Mouse (Mus musculus): ENCODE data around the gene Eml5. TPM values are rescaled to one million over a fixed set of nuclear protein-coding genes. Genes with fewer than 3 reads are reported as not detected.

Eml5 gene
- polyA plus RNA-seq, 1 experiment from 2014 or later = 5.4 TPM

- Histone ChIP-seq H3K27me3 (replicated peaks) (no peaks in the 10 kb centered on the region), H3K4me1 (replicated peaks) (peaks cover 15% of the 10 kb centered on the region), H3K4me2 (no peak overlapping the region), H3K27ac (ENCODE audit: poor library complexity, severe bottlenecking) (no peak overlapping the region), H3K36me3 (no peaks in the 10 kb centered on the region), H3K4me3 (no peak overlapping the region), H3K9ac (no peak overlapping the region), H3K9me3 (replicated peaks) (no peaks in the 10 kb centered on the region)
- ATAC-seq (ENCODE audit: insufficient number of reproducible peaks, low FRiP score) = no peak
- 59% methylated on average over 2 of the region's 2 CpGs for WGBS
Measured at GRCm38 (mm10) chr12:98834879-98835278, 66.4 kb downstream of the Eml5 start.

GRCm38 (mm10) chr12:98833901-98834300 is 67.4 kb downstream of the Eml5 start:
- Histone ChIP-seq H3K36me3 (no peaks in the 10 kb centered on the region), H3K9me3 (replicated peaks) (no peaks in the 10 kb centered on the region), H3K4me2 (no peak overlapping the region), H3K4me3 (no peak overlapping the region), H3K4me1 (replicated peaks) (peaks cover 15% of the 10 kb centered on the region), H3K27me3 (replicated peaks) (no peaks in the 10 kb centered on the region), H3K27ac (ENCODE audit: poor library complexity, severe bottlenecking) (no peak overlapping the region), H3K9ac (no peak overlapping the region)
- 83% methylated on average over 1 of the region's 1 CpGs for WGBS
- no peak for ATAC-seq (ENCODE audit: insufficient number of reproducible peaks, low FRiP score)

GRCm38 (mm10) chr12:98832929-98833598 is 68.2 kb downstream of the Eml5 start:
- 84% methylated on average over 8 of the region's 8 CpGs for WGBS
- H3K27ac ChIP-seq (ENCODE audit: poor library complexity, severe bottlenecking) = no peak overlapping the region
- no peak for ATAC-seq (ENCODE audit: insufficient number of reproducible peaks, low FRiP score)
- H3K27me3 ChIP-seq (replicated peaks) = no peaks in the 10 kb centered on the region
- H3K9ac ChIP-seq = no peak overlapping the region
- no peaks in the 10 kb centered on the region for H3K36me3 ChIP-seq
- H3K4me1 ChIP-seq (replicated peaks) = peaks cover 15% of the 10 kb centered on the region
- H3K4me3 ChIP-seq = no peak overlapping the region
- no peaks in the 10 kb centered on the region for H3K9me3 ChIP-seq (replicated peaks)
- no peak overlapping the region for H3K4me2 ChIP-seq

GRCm38 (mm10) chr12:98831122-98831521 is 70.2 kb downstream of the Eml5 start:
- peaks cover 15% of the 10 kb centered on the region for H3K4me1 ChIP-seq (replicated peaks)
- ATAC-seq (ENCODE audit: insufficient number of reproducible peaks, low FRiP score) = no peak
- WGBS = 81% methylated on average over 7 of the region's 7 CpGs
- no peaks in the 10 kb centered on the region for H3K9me3 ChIP-seq (replicated peaks)
- H3K36me3 ChIP-seq = peaks cover 2% of the 10 kb centered on the region; the same call in 1 of the 2 replicates
- no peak overlapping the region for H3K27ac ChIP-seq (ENCODE audit: poor library complexity, severe bottlenecking)
- H3K4me2 ChIP-seq = no peak overlapping the region
- no peak overlapping the region for H3K9ac ChIP-seq
- H3K27me3 ChIP-seq (replicated peaks) = no peaks in the 10 kb centered on the region
- H3K4me3 ChIP-seq = no peak overlapping the region

GRCm38 (mm10) chr12:98820781-98821180 is 80.5 kb downstream of the Eml5 start:
- Histone ChIP-seq H3K27me3 (replicated peaks) (no peaks in the 10 kb centered on the region), H3K9me3 (replicated peaks) (no peaks in the 10 kb centered on the region)
- WGBS = 83% methylated on average over 2 of the region's 2 CpGs

GRCm38 (mm10) chr12:98804078-98804748 is 97.1 kb downstream of the Eml5 start:
- Histone ChIP-seq H3K9ac (no peak overlapping the region), H3K4me1 (replicated peaks) (peaks cover 7% of the 10 kb centered on the region; the same call in 1 of the 2 replicates), H3K9me3 (replicated peaks) (no peaks in the 10 kb centered on the region), H3K4me2 (no peak overlapping the region), H3K36me3 (peaks cover 20% of the 10 kb centered on the region; the same call in 1 of the 2 replicates), H3K27me3 (replicated peaks) (no peaks in the 10 kb centered on the region), H3K27ac (ENCODE audit: poor library complexity, severe bottlenecking) (no peak overlapping the region), H3K4me3 (no peak overlapping the region)
- 79% methylated on average over 3 of the region's 3 CpGs for WGBS
- no peak for ATAC-seq (ENCODE audit: insufficient number of reproducible peaks, low FRiP score)

More at GRCm38 (mm10) chr12:98820781-98821180, 80.5 kb downstream of the Eml5 start:
- H3K4me3 ChIP-seq = no peak overlapping the region
- no peaks in the 10 kb centered on the region for H3K4me1 ChIP-seq (replicated peaks)
- no peak overlapping the region for H3K27ac ChIP-seq (ENCODE audit: poor library complexity, severe bottlenecking)
- ATAC-seq (ENCODE audit: insufficient number of reproducible peaks, low FRiP score) = no peak
- H3K9ac ChIP-seq = no peak overlapping the region
- H3K36me3 ChIP-seq = peaks cover 10% of the 10 kb centered on the region
- H3K4me2 ChIP-seq = no peak overlapping the region

GRCm38 (mm10) chr12:98802245-98802644 is 99.0 kb downstream of the Eml5 start:
- ATAC-seq (ENCODE audit: insufficient number of reproducible peaks, low FRiP score) = no peak
- 65% methylated on average over 3 of the region's 3 CpGs for WGBS
- Histone ChIP-seq H3K27me3 (replicated peaks) (no peaks in the 10 kb centered on the region), H3K4me1 (replicated peaks) (peaks cover 7% of the 10 kb centered on the region; the same call in 1 of the 2 replicates), H3K27ac (ENCODE audit: poor library complexity, severe bottlenecking) (no peak overlapping the region), H3K4me3 (no peak overlapping the region), H3K9ac (no peak overlapping the region), H3K36me3 (peaks cover 20% of the 10 kb centered on the region), H3K9me3 (replicated peaks) (no peaks in the 10 kb centered on the region), H3K4me2 (no peak overlapping the region)

GRCm38 (mm10) chr12:98800334-98800733 is 101.0 kb downstream of the Eml5 start:
- Histone ChIP-seq H3K36me3 (peaks cover 28% of the 10 kb centered on the region), H3K9ac (no peak overlapping the region), H3K4me3 (no peak overlapping the region), H3K27me3 (replicated peaks) (no peaks in the 10 kb centered on the region), H3K27ac (ENCODE audit: poor library complexity, severe bottlenecking) (no peak overlapping the region), H3K9me3 (replicated peaks) (no peaks in the 10 kb centered on the region), H3K4me1 (replicated peaks) (peaks cover 7% of the 10 kb centered on the region; the same call in 1 of the 2 replicates), H3K4me2 (no peak overlapping the region)
- no peak for ATAC-seq (ENCODE audit: insufficient number of reproducible peaks, low FRiP score)
- WGBS = 67% methylated on average over 5 of the region's 5 CpGs

GRCm38 (mm10) chr12:98795731-98796318 is 105.5 kb downstream of the Eml5 start:
- Histone ChIP-seq H3K36me3 (peaks cover 60% of the 10 kb centered on the region), H3K4me3 (no peak overlapping the region), H3K27ac (ENCODE audit: poor library complexity, severe bottlenecking) (no peak overlapping the region), H3K9me3 (replicated peaks) (no peaks in the 10 kb centered on the region), H3K9ac (no peak overlapping the region), H3K4me2 (no peak overlapping the region), H3K27me3 (replicated peaks) (no peaks in the 10 kb centered on the region), H3K4me1 (replicated peaks) (no peaks in the 10 kb centered on the region)
- 92% methylated on average over 3 of the region's 3 CpGs for WGBS
- no peak for ATAC-seq (ENCODE audit: insufficient number of reproducible peaks, low FRiP score)

- 95% methylated on average over 1 of the region's 1 CpGs for WGBS
- no peak overlapping the region for H3K4me3 ChIP-seq
- no peak for ATAC-seq (ENCODE audit: insufficient number of reproducible peaks, low FRiP score)
Measured at GRCm38 (mm10) chr12:98784251-98784650, 117.0 kb downstream of the Eml5 start.

GRCm38 (mm10) chr12:98779148-98779547 is 122.1 kb downstream of the Eml5 start:
- Histone ChIP-seq H3K9me3 (replicated peaks) (no peaks in the 10 kb centered on the region), H3K4me2 (no peak overlapping the region), H3K9ac (no peak overlapping the region), H3K4me1 (replicated peaks) (no peaks in the 10 kb centered on the region), H3K27ac (ENCODE audit: poor library complexity, severe bottlenecking) (no peak overlapping the region), H3K27me3 (replicated peaks) (no peaks in the 10 kb centered on the region), H3K4me3 (no peak overlapping the region), H3K36me3 (peaks cover 81% of the 10 kb centered on the region)
- no peak for ATAC-seq (ENCODE audit: insufficient number of reproducible peaks, low FRiP score)
- 80% methylated on average over 4 of the region's 4 CpGs for WGBS

More at GRCm38 (mm10) chr12:98784251-98784650, 117.0 kb downstream of the Eml5 start:
- no peak overlapping the region for H3K27ac ChIP-seq (ENCODE audit: poor library complexity, severe bottlenecking)
- H3K4me1 ChIP-seq (replicated peaks) = no peaks in the 10 kb centered on the region
- no peak overlapping the region for H3K4me2 ChIP-seq
- H3K9ac ChIP-seq = no peak overlapping the region
- no peaks in the 10 kb centered on the region for H3K9me3 ChIP-seq (replicated peaks)
- no peaks in the 10 kb centered on the region for H3K27me3 ChIP-seq (replicated peaks)
- peaks cover 69% of the 10 kb centered on the region for H3K36me3 ChIP-seq
